Mouse (Mus musculus): ENCODE measurements around the gene Nhlrc4. TPM values are rescaled to one million over a fixed set of nuclear protein-coding genes. Genes with fewer than 3 reads are reported as not detected.

Gene Nhlrc4
- 0.15 TPM in 1 of 2 replicates, not detected in the other for polyA plus RNA-seq (2012; rRNA removed)

GRCm38 (mm10) chr17:25944366-25945163 is at the start of gene Nhlrc4, which contains the start of gene Pigq:
Gene Nhlrc4, minus strand, starts transcription at chr17:25944961.
Gene Pigq, minus strand, starts transcription at chr17:25944936.
- DNase-seq (ENCODE audit: low spot score): no peak

DNA sequence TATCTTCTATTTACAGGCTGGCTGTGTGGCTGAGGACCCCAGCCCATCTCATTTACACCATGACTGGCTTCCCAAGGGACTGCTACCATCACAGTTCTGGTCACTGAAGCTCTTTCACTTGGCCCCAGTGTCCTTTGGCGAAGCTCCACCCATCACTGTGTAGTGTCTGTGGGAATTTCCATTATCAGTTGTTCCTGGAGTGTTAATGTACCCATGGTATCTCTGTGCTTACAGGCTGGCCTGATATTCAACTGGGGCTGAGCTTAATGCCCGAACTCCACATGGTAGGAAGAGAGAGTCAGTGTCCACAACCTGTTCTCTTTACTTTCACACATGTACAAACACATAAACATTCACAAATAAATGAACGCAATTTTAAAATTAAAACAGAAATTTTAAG is 48.7 kb upstream of the Nhlrc4 start:
- DNase-seq (ENCODE audit: low spot score): no peak

DNA sequence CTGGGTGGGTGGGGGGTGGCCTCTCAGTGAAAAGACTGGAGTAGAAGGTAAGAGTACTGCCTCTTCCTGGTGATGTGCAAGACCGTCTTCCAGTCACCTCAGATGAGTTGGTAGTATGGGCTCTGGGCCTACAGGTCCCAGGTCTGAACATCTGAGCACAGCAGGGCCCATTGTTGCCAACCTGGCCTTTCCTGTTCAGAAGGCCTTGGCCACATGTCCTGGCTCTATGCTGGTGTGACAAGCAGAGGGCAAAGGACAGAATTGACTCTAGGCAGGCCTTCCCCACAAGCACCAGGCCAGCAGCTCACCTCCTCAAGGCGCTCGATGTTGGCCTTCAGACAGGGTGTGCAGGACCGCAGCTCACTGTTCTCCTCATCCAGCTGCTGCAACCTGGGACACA is 47.5 kb upstream of the Nhlrc4 start:
- DNase-seq (ENCODE audit: low spot score): no peak

DNA sequence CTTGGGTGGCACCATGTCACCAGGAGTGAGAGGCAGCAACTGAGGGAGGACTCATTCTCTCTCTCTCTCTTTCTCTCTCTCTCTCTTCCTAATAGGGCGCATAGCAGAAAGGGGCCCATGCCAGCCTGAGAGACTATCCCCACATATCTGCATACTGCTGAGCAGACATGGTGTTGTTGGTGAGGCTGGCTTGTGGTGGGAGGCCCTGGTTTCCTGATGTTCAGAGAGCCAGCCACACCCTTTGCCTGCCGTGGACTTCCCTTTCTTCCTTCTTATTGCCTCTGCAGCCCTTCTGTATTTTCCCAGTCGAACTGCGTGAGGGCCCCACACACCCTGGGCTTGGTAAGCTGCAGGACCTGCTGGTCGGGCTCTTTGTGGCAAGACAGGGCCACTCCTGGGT is 45.6 kb upstream of the Nhlrc4 start:
- no peak for DNase-seq (ENCODE audit: low spot score)

DNA sequence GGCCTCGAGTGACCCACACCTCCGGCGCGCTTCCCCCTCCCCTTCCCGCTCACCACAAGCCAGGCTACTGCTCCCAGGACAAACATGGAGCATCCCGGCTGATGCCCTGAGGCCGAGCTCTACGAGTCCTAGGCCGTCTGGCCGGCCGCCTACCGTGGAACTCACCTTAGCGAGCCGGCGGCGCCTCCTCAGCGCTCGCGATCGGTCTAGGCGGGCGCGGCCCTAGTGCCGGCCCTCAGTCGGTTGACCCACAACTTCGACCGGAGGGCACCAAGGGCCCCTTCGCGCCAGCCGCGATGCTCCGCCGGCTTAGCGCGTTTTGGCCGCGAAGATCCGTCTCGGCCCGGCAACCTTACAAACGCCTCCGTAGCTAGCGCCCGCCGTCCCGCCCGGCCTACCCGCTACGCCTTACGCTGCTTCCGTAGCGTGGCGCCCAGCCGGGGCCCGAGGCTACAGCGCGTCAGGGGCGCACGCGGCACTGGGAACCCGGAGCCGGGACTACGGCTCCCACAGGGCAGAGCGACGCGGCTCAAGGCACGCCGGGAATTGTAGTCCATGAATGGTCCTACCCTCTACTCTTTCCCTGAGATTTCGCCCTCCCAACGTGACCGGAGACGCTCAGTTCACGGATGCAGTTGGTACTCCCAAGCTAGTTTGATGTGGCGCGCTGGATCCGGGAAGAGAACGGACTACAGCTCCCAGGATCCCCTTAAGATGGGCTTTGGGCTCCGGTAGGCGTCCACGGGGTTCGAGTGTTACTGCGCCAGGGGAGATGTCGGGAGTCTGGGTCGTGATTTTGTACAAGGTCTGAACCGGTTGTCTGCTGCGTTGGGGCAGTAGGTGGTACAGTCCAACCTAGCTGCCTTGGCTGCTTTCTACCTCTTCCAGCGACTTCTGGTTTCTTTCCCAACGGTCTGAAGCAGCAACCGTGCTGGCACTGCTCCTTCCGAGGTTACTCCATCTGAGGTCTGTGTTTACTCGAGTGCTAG is 40.8 kb upstream of the Nhlrc4 start, which contains the start of gene Capn15:
TSS of gene Capn15 (minus strand) at position 491 of the 989 bp plus-strand sequence.
- peak; percentile 87 for DNase-seq (ENCODE audit: low spot score)

GRCm38 (mm10) chr17:25984556-25985305 is 40.0 kb upstream of the Nhlrc4 start:
- DNase-seq (ENCODE audit: low spot score): no peak

GRCm38 (mm10) chr17:25984066-25984465 is 39.3 kb upstream of the Nhlrc4 start:
- DNase-seq (ENCODE audit: low spot score): no peak

GRCm38 (mm10) chr17:25982913-25983312 is 38.2 kb upstream of the Nhlrc4 start:
- no peak for DNase-seq (ENCODE audit: low spot score)

GRCm38 (mm10) chr17:25980854-25981253 is 36.1 kb upstream of the Nhlrc4 start:
- DNase-seq (ENCODE audit: low spot score): no peak

- no peak for DNase-seq (ENCODE audit: low spot score)
Observed at GRCm38 (mm10) chr17:25979829-25980738, 35.3 kb upstream of the Nhlrc4 start.

- no peak for DNase-seq (ENCODE audit: low spot score)
Observed at GRCm38 (mm10) chr17:25970954-25971707, 26.4 kb upstream of the Nhlrc4 start.

GRCm38 (mm10) chr17:25970448-25970847 is 25.7 kb upstream of the Nhlrc4 start:
- DNase-seq (ENCODE audit: low spot score): no peak

GRCm38 (mm10) chr17:25968176-25968575 is 23.4 kb upstream of the Nhlrc4 start:
- no peak for DNase-seq (ENCODE audit: low spot score)

GRCm38 (mm10) chr17:25967652-25968051 is 22.9 kb upstream of the Nhlrc4 start:
- DNase-seq (ENCODE audit: low spot score): no peak

- DNase-seq (ENCODE audit: low spot score): no peak
Observed at GRCm38 (mm10) chr17:25964271-25964670, 19.5 kb upstream of the Nhlrc4 start.

DNA sequence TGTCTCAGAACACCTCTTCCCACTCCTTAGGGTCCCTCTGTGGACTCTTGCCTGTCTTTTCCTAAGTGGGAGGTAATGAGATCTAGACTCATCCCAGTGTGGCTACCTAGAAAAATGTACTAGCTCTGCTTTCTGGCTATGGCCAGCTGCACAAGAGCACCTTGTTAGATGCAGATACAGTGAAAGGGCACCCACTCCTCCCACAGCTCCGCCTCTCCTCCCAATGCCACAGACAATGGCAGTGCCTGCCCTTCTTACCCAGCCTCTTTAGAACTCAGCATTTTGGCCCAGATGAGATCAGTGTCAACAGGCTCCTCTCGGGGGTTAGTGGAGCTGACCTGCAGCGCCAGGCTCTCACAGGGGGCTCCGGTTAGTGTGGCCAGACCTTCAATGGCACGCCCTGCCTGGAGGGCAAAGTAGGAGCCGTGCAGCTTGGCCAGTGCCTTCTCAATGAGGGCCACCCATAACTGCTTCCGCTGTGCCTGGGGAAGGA is 17.7 kb upstream of the Nhlrc4 start:
- no peak for DNase-seq (ENCODE audit: low spot score)

DNA sequence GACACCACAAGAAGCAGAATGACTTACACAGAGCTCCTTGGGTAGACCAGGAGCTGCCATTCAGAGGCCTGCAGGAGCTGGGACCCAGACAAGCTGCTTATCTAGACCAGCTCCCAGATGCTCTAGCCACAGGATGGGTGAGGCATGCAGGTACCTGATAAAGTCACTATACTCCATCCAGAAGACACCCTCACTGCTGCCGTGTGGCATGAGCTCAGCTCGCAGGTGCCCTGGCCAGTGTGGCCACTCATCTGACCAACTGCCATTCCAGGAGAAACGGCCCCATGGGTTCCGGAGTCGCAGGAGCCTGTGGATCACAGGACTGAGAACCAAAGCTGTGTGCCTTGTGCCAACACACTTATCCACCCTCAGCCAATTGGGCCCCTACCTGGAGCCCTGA is 16.8 kb upstream of the Nhlrc4 start:
- no peak for DNase-seq (ENCODE audit: low spot score)

- no peak for DNase-seq (ENCODE audit: low spot score)
Observed at GRCm38 (mm10) chr17:25959630-25960467, 15.1 kb upstream of the Nhlrc4 start.
